Mouse (Mus musculus): ENCODE measurements around the gene Hist2h3c2.
A peak's percentile ranks its signal among the peaks of the same experiment; 100 is the strongest.
"Not testable (repeated sequence)": the region's sequence is repeated elsewhere in the genome, so short reads cannot be mapped to it uniquely, and the experiment has no call there.

Hist2h3c2 gene

GRCm38 (mm10) chr3:96236834-96237334, 2.0 kb downstream of the Hist2h3c2 start:
- DNase-seq (ENCODE audit: low read depth, low spot score), result no peak

GRCm38 (mm10) chr3:96235836-96236235, 3.1 kb downstream of the Hist2h3c2 start:
- DNase-seq (ENCODE audit: low read depth, low spot score), result no peak

GRCm38 (mm10) chr3:96234914-96235313, 4.0 kb downstream of the Hist2h3c2 start:
- peak; percentile 35 for DNase-seq (ENCODE audit: low read depth, low spot score)

- DNase-seq (ENCODE audit: low read depth, low spot score), result no peak
Observed at GRCm38 (mm10) chr3:96231758-96232120, 7.2 kb downstream of the Hist2h3c2 start.

- no peak for DNase-seq (ENCODE audit: low read depth, low spot score)
Observed at GRCm38 (mm10) chr3:96230910-96231757, 7.8 kb downstream of the Hist2h3c2 start.

- DNase-seq (ENCODE audit: low read depth, low spot score), result no peak
Observed at GRCm38 (mm10) chr3:96230404-96230803, 8.5 kb downstream of the Hist2h3c2 start.

GRCm38 (mm10) chr3:96228828-96229227, 10.1 kb downstream of the Hist2h3c2 start:
- DNase-seq (ENCODE audit: low read depth, low spot score), result no peak

- DNase-seq (ENCODE audit: low read depth, low spot score), result no peak
Observed at GRCm38 (mm10) chr3:96226695-96227648, 12.0 kb downstream of the Hist2h3c2 start.

- DNase-seq (ENCODE audit: low read depth, low spot score), result no peak
Observed at GRCm38 (mm10) chr3:96225421-96225820, 13.5 kb downstream of the Hist2h3c2 start.

- DNase-seq (ENCODE audit: low read depth, low spot score), result no peak
Observed at GRCm38 (mm10) chr3:96222774-96223173, 16.2 kb downstream of the Hist2h3c2 start.

- DNase-seq (ENCODE audit: low read depth, low spot score), result no peak
Observed at GRCm38 (mm10) chr3:96221640-96222038, 17.3 kb downstream of the Hist2h3c2 start.

- peak; percentile 95 for DNase-seq (ENCODE audit: low read depth, low spot score)
Observed at GRCm38 (mm10) chr3:96220765-96221639, 17.9 kb downstream of the Hist2h3c2 start, which contains the start of the genes Hist2h2ac and Hist2h2be. Gene Hist2h2ac (minus strand): TSS chr3:96220880. Gene Hist2h2be (plus strand): TSS chr3:96221119.

GRCm38 (mm10) chr3:96220131-96220764, 18.7 kb downstream of the Hist2h3c2 start:
- peak; percentile 69 for DNase-seq (ENCODE audit: low read depth, low spot score)

GRCm38 (mm10) chr3:96219661-96220130, 19.2 kb downstream of the Hist2h3c2 start, which contains the start of the genes Bola1 and Hist2h2ab:
Gene Bola1 (minus strand): TSS chr3:96219709.
Gene Hist2h2ab (plus strand): TSS chr3:96219865.
- DNase-seq (ENCODE audit: low read depth, low spot score), result peak; percentile 92

- DNase-seq (ENCODE audit: low read depth, low spot score), result no peak
Observed at GRCm38 (mm10) chr3:96219191-96219641, 19.7 kb downstream of the Hist2h3c2 start.

- no peak for DNase-seq (ENCODE audit: low read depth, low spot score)
Observed at GRCm38 (mm10) chr3:96209242-96209641, 29.7 kb downstream of the Hist2h3c2 start.

GRCm38 (mm10) chr3:96207819-96208218, 31.1 kb downstream of the Hist2h3c2 start:
- no peak for DNase-seq (ENCODE audit: low read depth, low spot score)

- no peak for DNase-seq (ENCODE audit: low read depth, low spot score)
Observed at GRCm38 (mm10) chr3:96199731-96200130, 39.2 kb downstream of the Hist2h3c2 start.

GRCm38 (mm10) chr3:96198601-96199251, 40.2 kb downstream of the Hist2h3c2 start:
- DNase-seq (ENCODE audit: low read depth, low spot score), result not testable (repeated sequence)

All from CD4-positive helper T cell, adult 2 months (primary cell).